Mouse (Mus musculus): ENCODE data around the gene Zfp189. TPM values are rescaled to one million over a fixed set of nuclear protein-coding genes. Genes with fewer than 3 reads are reported as not detected.
"Not testable (repeated sequence)": the region's sequence is repeated elsewhere in the genome, so short reads cannot be mapped to it uniquely, and the experiment has no call there.

The Zfp189 gene
- 1 to 10 TPM in 20 of 26 experiments, under 1 TPM in 6; 0.29 to 8.1 (median 2.7) TPM for total RNA-seq (2018; cell fraction: chromatin; rRNA removed)
- total RNA-seq (2018; cell fraction: cytosol; rRNA removed): 1 to 10 TPM in 22 of 26 experiments, under 1 TPM in 4; 0.72 to 4.7 (median 2.7) TPM
- 1 to 10 TPM in 22 of 26 experiments, under 1 TPM in 4; 0.57 to 7.7 (median 3.0) TPM for total RNA-seq (2018; cell fraction: nucleus; rRNA removed)
- polyA plus RNA-seq (2018): 2.0 to 4.0 TPM (median 3.0 TPM) in 3 replicates

DNA sequence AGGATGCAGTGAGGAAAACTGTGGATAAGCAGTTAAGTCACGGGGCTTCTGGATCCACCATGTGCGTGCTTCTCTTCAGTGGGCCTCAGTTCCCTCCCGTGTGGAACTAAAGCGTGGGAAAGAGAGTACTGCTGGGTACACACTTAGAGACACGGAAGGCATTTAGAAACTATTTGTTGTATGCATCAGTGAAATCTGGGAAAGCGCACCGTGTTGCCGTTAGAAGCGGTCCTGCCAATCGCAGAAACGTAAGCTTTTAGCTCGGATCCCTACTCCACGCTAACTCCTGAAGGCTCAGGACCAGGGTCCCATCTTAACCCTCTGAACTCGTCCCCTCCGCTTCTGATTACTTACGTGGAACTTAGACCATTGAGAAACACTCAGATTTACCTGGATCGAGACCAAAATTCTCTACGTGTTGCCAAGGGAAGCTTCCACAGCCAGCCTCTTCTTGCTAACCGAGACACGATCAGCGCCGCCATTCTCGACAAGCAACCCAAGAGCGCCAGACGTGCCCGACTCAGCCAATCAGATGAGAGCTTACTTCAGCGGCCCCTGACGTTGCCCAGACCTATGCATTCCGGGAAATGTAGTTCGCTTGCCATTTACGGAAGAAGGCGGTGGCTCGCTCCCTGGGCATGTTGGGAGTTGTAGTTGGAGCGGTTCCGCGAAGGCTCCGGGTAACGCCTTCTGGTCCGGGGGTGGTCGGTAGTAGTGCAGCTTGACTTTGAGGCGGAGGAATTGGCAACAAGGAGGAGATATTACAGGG is at the start of gene Zfp189, which contains the start of gene Mrpl50:
Gene Zfp189, plus strand, starts transcription at position 605 of the 769 bp plus-strand sequence.
Gene Mrpl50, minus strand, starts transcription at position 522 of the 769 bp plus-strand sequence.
- no peaks in the 10 kb centered on the region for H3K36me3 ChIP-seq (ENCODE audit: inconsistent target)
- under 1% methylated on average over 41 of the region's 41 CpGs for WGBS (ENCODE audit: missing documents)
- H3K27ac ChIP-seq: peak within 1 kb of the TSS; percentile 52
- peaks cover 51% of the 10 kb centered on the region for H3K79me2 ChIP-seq (ENCODE audit: inconsistent target)
- H3K4me3 ChIP-seq (ENCODE audit: inconsistent target): peak within 1 kb of the TSS; percentile 93

DNA sequence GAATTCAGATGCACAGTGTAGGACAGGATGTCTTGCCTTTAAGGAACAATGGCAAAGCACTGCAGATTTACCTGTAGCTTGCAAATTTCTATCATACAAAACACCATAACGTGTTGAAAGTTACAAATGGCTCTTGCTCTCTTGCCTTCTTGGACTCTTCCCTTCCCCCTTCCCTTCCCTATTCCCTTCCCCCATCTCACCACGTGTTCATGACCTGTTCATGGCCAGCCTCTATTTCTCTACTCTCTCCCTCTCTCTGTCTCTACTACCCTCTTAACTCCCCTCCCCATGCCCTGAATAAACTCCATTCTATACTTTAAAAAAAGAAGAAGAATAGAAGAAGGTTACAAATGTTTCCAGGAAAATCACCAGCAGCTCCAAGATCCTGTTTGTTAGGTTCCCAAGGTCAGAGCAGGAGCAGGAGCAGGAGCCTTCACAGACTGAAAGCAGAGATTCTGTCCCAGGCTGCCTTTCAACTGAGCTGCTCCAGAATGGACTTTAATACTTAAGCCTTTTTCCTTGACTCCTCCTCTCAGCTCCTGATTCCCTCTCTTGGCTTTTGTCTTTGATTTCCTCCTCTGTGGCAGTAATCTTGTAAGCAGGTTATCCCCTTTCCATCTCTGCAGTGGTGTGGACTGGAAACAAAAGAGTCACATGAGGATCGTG is 47.4 kb upstream of the Zfp189 start, which contains the start of gene Acnat1:
Gene Acnat1, minus strand, starts transcription at position 478 of the 666 bp plus-strand sequence.
- no peaks in the 10 kb centered on the region for H3K36me3 ChIP-seq (ENCODE audit: inconsistent target)
- no peaks in the 10 kb centered on the region for H3K79me2 ChIP-seq (ENCODE audit: inconsistent target)
- WGBS (ENCODE audit: missing documents): 59% methylated on average over 3 of the region's 3 CpGs
- H3K4me3 ChIP-seq (ENCODE audit: inconsistent target): no peak within 1 kb of the TSS
- no peak within 1 kb of the TSS for H3K27ac ChIP-seq

DNA sequence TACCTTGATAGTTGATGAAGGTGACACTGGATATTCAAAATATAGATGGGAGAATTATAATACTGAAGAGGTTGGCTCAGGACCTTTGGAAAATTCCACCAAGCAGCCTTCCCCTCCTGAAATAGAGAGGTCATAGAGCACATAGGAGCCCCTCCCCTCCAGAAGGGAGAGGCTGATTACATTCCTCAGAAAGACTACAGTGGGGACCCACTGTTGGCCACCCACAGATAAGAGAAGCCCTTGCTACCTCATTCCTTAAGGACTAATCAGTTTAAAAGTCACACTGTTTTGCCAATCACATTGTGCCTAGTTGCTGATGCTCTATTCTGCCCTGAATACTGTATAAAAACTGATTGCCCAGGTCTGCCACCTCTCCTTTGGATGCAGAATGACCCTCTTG is 46.4 kb upstream of the Zfp189 start:
- Histone ChIP-seq H3K4me3 (ENCODE audit: inconsistent target) (no peak overlapping the region), H3K79me2 (ENCODE audit: inconsistent target) (no peaks in the 10 kb centered on the region), H3K27ac (no peak overlapping the region), H3K36me3 (ENCODE audit: inconsistent target) (no peaks in the 10 kb centered on the region)

DNA sequence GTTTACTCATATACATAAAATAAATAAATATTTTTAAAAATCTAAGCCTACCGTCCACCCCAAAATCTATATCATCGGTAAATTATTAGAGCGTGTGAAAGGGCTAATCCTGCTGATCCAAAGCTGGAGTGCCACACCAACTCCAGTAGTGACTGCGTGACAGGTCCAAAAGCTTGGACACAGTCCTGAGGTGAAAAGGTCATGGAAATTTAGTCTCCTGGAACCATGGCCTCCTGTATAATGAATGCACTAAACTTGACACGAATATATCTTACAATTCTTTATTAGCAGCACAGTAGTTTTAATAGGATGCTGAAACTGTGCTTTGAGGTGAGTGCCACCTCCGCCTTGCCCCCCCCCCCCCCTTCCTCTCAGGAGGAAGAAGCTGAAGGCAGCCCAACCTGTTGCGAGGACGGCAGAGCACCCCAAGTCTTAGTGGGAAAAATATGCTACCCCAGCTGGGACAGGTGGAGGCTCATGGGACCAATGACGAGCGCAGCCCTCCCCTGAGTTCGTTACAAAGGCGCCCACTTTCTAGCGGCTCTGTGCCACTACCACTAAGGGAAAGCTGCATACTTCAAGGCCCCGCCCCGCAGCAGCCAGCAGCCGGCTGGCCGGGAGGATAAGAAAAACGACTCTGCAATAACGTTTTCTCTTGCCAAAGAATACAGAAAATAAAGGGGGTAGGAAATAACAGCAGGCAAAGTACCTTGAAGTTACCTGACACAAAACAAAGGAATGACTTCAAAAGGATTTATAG is 42.7 kb upstream of the Zfp189 start:
- Histone ChIP-seq H3K36me3 (ENCODE audit: inconsistent target) (no peaks in the 10 kb centered on the region), H3K4me3 (ENCODE audit: inconsistent target) (no peak overlapping the region), H3K79me2 (ENCODE audit: inconsistent target) (no peaks in the 10 kb centered on the region), H3K27ac (no peak overlapping the region)
- 22% methylated on average over 19 of the region's 19 CpGs for WGBS (ENCODE audit: missing documents)

DNA sequence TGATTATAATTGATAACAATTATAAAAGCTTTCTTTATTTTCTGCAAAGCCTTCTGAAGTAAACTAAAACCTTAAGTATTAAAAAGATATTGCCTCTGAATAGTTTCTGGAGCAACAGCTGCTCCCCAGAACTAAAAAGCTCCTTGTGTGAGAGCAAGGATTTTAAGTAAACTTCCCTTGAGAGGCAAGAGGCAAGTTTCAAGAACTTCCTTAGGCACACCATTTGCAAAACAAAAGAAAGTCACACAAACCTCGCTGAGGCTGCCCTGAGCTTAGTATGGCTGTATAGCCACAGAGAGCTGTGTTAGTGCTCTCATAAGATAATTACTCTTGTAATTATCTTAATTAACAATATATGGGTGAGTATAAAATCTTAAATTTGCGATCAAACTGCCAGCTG is 41.9 kb upstream of the Zfp189 start:
- not testable (repeated sequence) for H3K4me3 ChIP-seq (ENCODE audit: inconsistent target); H3K79me2 ChIP-seq (ENCODE audit: inconsistent target); H3K27ac ChIP-seq; H3K36me3 ChIP-seq (ENCODE audit: inconsistent target)
- 48% methylated on average over 2 of the region's 2 CpGs for WGBS (ENCODE audit: missing documents)

DNA sequence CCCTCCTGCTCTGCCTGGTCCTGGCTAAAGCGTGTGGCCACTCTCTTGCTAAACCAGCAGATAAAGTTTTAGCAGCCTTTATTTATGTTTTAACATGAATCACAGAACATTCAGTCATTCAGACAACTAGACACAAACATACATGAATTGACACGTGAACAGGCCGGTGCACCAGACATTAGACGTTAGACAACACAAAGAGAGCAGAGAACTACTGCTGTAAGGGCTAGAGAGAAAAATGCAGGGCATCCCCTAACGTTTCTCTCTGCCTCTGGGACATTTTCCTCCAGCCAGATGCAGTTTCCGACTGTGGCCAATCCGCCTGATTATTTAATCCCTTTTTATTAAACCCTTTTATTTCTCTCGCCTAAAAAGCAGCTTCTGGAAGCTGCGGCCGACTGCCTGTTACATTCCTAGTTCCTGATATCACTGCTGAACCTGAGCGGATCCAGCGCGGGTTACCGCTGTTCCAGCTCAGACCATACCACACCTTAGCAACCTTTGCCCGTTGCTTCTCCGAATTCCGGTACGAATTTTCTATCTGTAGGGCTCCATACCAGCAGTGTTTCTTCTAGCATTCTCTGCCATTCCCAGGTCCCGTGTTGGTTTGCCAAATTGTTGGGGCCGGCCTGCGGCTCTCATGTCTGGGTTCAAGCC is 40.7 kb upstream of the Zfp189 start:
- H3K4me3 ChIP-seq (ENCODE audit: inconsistent target): no peak overlapping the region
- WGBS (ENCODE audit: missing documents): 77% methylated on average over 21 of the region's 21 CpGs
- no peaks in the 10 kb centered on the region for H3K36me3 ChIP-seq (ENCODE audit: inconsistent target)
- H3K27ac ChIP-seq: no peak overlapping the region
- H3K79me2 ChIP-seq (ENCODE audit: inconsistent target): no peaks in the 10 kb centered on the region

DNA sequence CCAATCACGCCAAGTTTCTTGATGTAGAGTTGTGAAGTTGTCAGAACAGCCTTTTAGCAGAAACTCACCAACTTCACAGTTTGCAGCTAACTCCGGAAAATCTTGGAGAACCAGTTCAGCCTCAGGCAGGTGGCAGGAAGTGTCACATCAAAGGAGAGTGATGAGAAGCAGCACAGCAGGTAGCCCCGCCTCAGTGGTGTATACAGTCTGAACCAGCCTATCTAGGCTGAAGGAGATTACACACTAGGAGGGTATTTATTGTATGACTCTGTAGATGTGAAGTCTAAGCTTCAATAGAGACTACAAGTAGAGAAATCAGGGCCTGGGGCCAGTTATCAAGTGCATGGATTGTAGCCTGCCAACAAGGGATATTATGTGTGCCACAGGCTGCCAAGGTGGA is 40.1 kb upstream of the Zfp189 start:
- WGBS (ENCODE audit: missing documents): 97% methylated on average over 3 of the region's 3 CpGs
- no peaks in the 10 kb centered on the region for H3K36me3 ChIP-seq (ENCODE audit: inconsistent target)
- no peak overlapping the region for H3K4me3 ChIP-seq (ENCODE audit: inconsistent target)
- no peak overlapping the region for H3K27ac ChIP-seq
- H3K79me2 ChIP-seq (ENCODE audit: inconsistent target): no peaks in the 10 kb centered on the region

DNA sequence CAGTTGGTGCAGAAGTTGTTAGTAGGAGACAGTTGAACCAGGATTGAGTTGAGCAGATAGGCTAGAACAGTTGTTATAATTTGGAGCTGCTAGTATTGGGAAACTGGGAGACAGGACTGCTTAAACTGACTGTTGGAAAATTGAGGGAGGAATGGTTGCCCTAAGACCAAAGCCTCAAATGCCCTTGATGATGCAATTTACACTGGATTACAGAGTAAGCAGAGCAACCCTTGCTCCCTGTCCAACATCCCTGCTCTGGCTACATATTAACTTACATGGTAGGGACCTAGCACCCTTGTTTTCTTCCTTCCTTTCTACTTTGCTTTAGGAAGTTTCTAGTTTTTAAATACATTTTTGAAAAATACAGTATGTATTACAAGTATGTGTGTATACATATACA is 35.5 kb upstream of the Zfp189 start:
- H3K79me2 ChIP-seq (ENCODE audit: inconsistent target): no peaks in the 10 kb centered on the region
- H3K4me3 ChIP-seq (ENCODE audit: inconsistent target): no peak overlapping the region
- H3K36me3 ChIP-seq (ENCODE audit: inconsistent target): no peaks in the 10 kb centered on the region
- no peak overlapping the region for H3K27ac ChIP-seq

DNA sequence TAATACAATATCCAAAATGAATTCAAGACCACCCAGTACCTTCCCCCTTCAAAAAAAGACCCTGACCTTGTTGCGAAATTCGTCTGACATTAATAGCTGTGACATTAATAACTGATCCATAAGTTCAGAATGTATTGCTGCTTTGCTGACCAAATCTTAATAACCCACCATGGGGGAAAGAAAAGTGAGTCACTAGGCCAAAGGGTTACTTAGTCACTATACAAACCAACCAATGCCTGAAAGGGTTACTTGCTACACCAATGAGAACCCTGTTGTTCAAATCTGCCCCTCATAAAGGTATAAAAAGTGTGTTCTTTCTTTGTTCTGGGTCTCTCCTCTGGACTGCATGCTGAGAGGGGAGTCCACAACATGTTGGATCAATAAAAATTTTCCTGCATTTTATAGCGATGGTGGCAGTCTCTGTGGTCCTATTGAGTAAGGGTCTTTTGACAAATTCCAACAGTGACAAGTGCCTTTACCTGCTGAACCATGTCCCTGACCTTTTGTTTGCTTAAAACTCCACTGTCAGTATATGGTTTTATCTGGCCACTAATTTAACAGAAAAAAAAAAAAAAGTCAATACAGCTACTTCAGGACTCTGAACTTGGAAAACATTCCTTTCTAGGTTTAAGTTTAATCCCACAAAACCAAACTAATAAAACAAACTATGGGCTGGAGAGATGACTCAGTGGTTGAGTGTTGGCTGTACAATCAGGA is 34.9 kb upstream of the Zfp189 start:
- not testable (repeated sequence) for H3K4me3 ChIP-seq (ENCODE audit: inconsistent target); H3K36me3 ChIP-seq (ENCODE audit: inconsistent target); H3K27ac ChIP-seq; H3K79me2 ChIP-seq (ENCODE audit: inconsistent target)
- 83% methylated on average over 3 of the region's 3 CpGs for WGBS (ENCODE audit: missing documents)

DNA sequence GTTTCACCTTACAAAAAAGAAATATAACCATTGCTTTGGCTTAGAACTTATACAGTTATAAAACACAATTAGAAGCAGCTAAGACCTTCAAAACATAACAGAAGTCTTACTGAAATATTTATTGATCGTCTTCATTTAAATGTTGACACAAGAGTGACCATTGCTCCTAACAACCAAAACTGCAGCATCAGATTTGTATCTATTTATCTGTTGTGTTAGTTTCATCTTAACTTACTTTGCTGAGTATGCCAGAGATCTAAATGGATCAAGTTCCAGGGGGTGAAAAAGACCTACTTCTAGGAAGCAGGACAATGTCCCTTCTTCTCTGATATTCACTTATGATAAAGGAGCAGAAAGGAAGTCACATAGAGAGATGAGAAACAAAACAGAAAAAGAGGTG is 17.4 kb upstream of the Zfp189 start:
- 91% methylated on average over 1 of the region's 1 CpGs for WGBS (ENCODE audit: missing documents)
- no peaks in the 10 kb centered on the region for H3K79me2 ChIP-seq (ENCODE audit: inconsistent target)
- H3K36me3 ChIP-seq (ENCODE audit: inconsistent target): no peaks in the 10 kb centered on the region
- no peak overlapping the region for H3K4me3 ChIP-seq (ENCODE audit: inconsistent target)
- H3K27ac ChIP-seq: no peak overlapping the region

DNA sequence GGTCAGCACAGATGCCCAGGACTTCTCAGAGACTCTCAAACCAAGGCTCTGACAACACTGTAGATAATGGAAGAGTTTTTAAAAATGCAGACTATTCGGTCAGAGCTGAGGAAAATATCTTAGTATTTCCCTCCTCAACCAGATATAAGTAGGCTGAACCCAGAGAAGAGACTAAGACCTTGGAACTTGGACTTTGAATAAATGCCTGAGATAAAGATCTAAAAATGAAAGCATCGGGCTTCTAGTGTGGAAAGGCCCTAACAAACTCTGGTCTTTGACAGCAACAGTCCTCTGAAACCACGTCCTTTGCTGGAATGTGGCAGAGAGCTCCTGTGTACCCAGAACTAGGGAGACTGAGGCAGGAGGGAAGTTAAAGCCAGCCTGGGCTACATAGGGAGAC is 14.6 kb upstream of the Zfp189 start, which contains the start of gene Baat:
Gene Baat, minus strand, starts transcription at position 172 of the 400 bp plus-strand sequence.
- Histone ChIP-seq H3K27ac (no peak within 1 kb of the TSS), H3K4me3 (ENCODE audit: inconsistent target) (no peak within 1 kb of the TSS), H3K79me2 (ENCODE audit: inconsistent target) (no peaks in the 10 kb centered on the region), H3K36me3 (ENCODE audit: inconsistent target) (no peaks in the 10 kb centered on the region)
- WGBS (ENCODE audit: missing documents): 71% methylated on average over 3 of the region's 3 CpGs

DNA sequence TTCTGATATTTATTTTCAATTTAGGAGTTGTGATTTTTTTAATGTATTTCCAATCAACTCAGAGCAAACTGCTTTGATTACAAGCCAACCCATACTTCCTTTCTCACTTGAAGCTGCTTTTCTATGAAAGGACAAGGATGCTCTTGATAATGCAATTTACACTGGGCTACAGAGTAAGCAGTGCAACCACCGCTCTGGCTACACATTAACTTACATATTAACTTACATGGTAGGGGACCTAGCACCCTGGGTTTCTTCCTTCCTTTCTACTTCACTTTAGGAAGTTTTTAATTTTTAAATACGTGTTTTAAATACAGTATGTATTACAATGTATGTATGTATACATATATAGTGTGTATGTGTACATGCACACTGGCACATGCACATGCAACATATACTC is 11.8 kb upstream of the Zfp189 start:
- H3K36me3 ChIP-seq (ENCODE audit: inconsistent target): peaks cover 16% of the 10 kb centered on the region
- H3K79me2 ChIP-seq (ENCODE audit: inconsistent target): no peaks in the 10 kb centered on the region
- H3K4me3 ChIP-seq (ENCODE audit: inconsistent target): no peak overlapping the region
- 94% methylated on average over 2 of the region's 2 CpGs for WGBS (ENCODE audit: missing documents)
- no peak overlapping the region for H3K27ac ChIP-seq

DNA sequence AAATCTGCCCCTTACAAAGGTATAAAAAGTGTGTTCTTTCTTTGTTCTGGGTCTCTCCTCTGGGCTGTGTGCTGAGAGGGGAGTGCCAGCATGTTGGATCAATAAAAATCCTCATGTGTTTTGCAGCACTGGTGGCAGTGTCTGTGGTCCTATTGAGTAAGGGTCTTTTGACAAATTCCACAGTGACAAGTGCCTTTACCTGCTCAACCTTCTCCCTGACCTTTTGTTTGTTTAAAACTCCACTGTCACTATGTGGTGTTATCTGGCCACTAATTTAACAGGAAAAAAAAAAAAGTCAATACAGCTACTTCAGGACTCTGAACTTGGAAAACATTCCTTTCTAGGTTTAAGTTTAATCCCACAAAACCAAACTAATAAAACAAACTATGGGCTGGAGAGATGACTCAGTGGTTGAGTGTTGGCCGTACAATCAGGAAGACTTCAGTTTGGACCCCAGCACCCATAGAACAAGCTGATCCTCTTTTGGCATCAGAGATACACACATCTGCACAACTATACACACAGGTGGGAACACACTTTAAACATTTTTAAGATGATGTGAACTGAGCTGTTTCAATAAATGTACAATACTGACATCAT is 10.6 kb upstream of the Zfp189 start:
- no CpG with 5 or more reads among the region's 1 CpGs for WGBS (ENCODE audit: missing documents)
- H3K4me3 ChIP-seq (ENCODE audit: inconsistent target); H3K27ac ChIP-seq; H3K79me2 ChIP-seq (ENCODE audit: inconsistent target): not testable (repeated sequence)
- peaks cover 16% of the 10 kb centered on the region for H3K36me3 ChIP-seq (ENCODE audit: inconsistent target)
